Mouse (Mus musculus) 416B (cell line): Measurements from ENCODE around the gene Relch.
"Not testable (repeated sequence)": the region's sequence is repeated elsewhere in the genome, so short reads cannot be mapped to it uniquely, and the experiment has no call there.

Experiments
- DNase-seq: peaks from one replicate; pipeline ENCODE4 v3.0.0; 2011; ENCODE audit warnings: low read depth

Relch gene

GRCm38 (mm10) chr1:105663171-105663961 is at the start of gene Relch, which contains the start of gene Pign:
Gene Relch (plus strand): TSS chr1:105663861.
Gene Pign (minus strand): TSS chr1:105663677.
- DNase-seq = peak; percentile 100

GRCm38 (mm10) chr1:105630481-105630880 is 33.2 kb upstream of the Relch start:
- peak; percentile 71 for DNase-seq

- DNase-seq = no peak
Measured at GRCm38 (mm10) chr1:105644093-105644492, 19.6 kb upstream of the Relch start.

- peak; percentile 55 for DNase-seq
Measured at GRCm38 (mm10) chr1:105650650-105651049, 13.0 kb upstream of the Relch start.

GRCm38 (mm10) chr1:105653981-105654380 is 9.7 kb upstream of the Relch start:
- DNase-seq = no peak

- DNase-seq = peak; percentile 77
Measured at GRCm38 (mm10) chr1:105660015-105660414, 3.6 kb upstream of the Relch start.

GRCm38 (mm10) chr1:105662820-105663170 is 866 bp upstream of the Relch start:
- no peak for DNase-seq

- no peak for DNase-seq
Measured at GRCm38 (mm10) chr1:105663962-105664812, 526 bp downstream of the Relch start.

GRCm38 (mm10) chr1:105669700-105670099 is 6.0 kb downstream of the Relch start:
- DNase-seq = no peak

GRCm38 (mm10) chr1:105674763-105675162 is 11.1 kb downstream of the Relch start:
- DNase-seq = no peak

GRCm38 (mm10) chr1:105680587-105680986 is 16.9 kb downstream of the Relch start:
- peak; percentile 69 for DNase-seq

GRCm38 (mm10) chr1:105685501-105685900 is 21.8 kb downstream of the Relch start:
- DNase-seq = peak; percentile 26

- no peak for DNase-seq
Measured at GRCm38 (mm10) chr1:105695581-105695980, 31.9 kb downstream of the Relch start.

- no peak for DNase-seq
Measured at GRCm38 (mm10) chr1:105700984-105701530, 37.4 kb downstream of the Relch start.

GRCm38 (mm10) chr1:105709415-105709814 is 45.8 kb downstream of the Relch start:
- DNase-seq = peak; percentile 21

GRCm38 (mm10) chr1:105711227-105711626 is 47.6 kb downstream of the Relch start:
- peak; percentile 66 for DNase-seq

- no peak for DNase-seq
Measured at GRCm38 (mm10) chr1:105712822-105713221, 49.2 kb downstream of the Relch start.

GRCm38 (mm10) chr1:105718358-105718757 is 54.7 kb downstream of the Relch start:
- DNase-seq = no peak

- not testable (repeated sequence) for DNase-seq
Measured at GRCm38 (mm10) chr1:105729246-105729645, 65.6 kb downstream of the Relch start.

- DNase-seq = peak; percentile 41
Measured at GRCm38 (mm10) chr1:105735318-105735717, 71.7 kb downstream of the Relch start.

GRCm38 (mm10) chr1:105738334-105738733 is 74.7 kb downstream of the Relch start:
- no peak for DNase-seq

- no peak for DNase-seq
Measured at GRCm38 (mm10) chr1:105739493-105739892, 75.8 kb downstream of the Relch start.

GRCm38 (mm10) chr1:105742481-105742880 is 78.8 kb downstream of the Relch start:
- peak; percentile 56 for DNase-seq
